Mouse (Mus musculus) cerebellum, adult 11 months (tissue): Measurements from ENCODE around the gene Col13a1.

Experiments
- DNase-seq: peaks from one replicate; pipeline ENCODE4 v3.0.0; 2022

Gene Col13a1

DNA sequence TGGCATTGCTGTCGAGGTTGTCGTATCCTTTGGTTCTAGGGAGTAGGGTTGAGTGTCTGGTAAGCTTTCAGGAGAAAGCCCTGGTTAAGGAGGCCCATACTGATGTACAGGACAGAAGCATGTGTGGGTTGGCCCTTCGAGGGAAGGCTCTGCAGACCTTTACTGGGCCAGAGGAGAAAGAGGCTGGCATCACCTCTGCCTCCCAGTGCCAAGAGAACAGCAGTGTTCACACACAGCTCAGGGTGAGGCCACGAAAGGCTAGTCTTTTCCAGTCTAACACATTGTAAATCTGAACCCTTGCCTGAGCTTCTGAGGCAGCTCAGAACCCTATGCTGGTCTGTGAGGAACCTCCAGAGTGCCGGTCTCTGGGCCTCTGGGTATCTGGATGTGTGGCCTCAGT is 84.3 kb downstream of the Col13a1 start:
- no peak for DNase-seq

DNA sequence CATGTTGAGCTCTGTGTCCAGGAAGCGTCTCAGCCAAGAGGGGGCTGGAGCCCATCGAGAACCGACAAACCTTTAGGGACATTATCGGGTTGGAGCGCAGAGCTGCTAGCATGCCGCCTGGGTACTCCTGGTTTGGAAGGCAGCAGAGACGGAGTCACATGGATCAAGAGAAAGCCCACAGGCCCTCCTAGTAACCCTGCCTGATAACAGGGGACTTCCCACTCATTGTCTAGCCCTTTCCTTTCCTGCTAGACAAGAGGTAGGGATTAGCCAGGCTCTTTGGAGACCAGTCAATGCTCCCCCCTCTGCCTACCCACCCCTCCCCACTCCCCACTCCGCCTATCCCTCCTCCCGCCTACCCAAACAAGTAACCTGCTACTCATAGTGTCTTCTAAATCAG is 87.8 kb downstream of the Col13a1 start:
- DNase-seq: no peak

GRCm38 (mm10) chr10:61890294-61890693 is 88.6 kb downstream of the Col13a1 start:
- DNase-seq: no peak

- DNase-seq: no peak
Measured at GRCm38 (mm10) chr10:61879427-61879826, 99.5 kb downstream of the Col13a1 start.

DNA sequence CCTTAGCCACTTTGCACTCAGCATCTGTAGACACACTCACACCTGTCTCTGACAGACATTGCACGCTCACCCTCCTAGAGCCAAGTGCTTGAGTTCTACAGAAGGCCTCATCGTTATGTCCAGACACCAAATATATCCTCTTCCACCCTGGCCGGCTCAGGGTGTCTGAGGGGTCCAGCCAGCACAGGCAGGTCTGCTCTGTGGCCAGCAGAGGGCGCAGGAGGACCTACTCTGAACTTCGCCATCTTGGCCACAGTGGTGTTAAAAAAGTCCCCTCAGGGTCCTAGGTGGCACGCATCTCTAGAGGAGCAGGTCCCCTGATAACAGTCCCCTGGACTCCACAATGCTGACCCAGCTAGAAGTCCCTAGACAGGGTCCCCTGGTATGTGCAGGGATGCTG is 101.1 kb downstream of the Col13a1 start:
- DNase-seq: peak; percentile 26

- peak; percentile 51 for DNase-seq
Measured at GRCm38 (mm10) chr10:61869796-61870195, 109.1 kb downstream of the Col13a1 start.

- DNase-seq: no peak
Measured at GRCm38 (mm10) chr10:61866045-61866580, 112.8 kb downstream of the Col13a1 start.

DNA sequence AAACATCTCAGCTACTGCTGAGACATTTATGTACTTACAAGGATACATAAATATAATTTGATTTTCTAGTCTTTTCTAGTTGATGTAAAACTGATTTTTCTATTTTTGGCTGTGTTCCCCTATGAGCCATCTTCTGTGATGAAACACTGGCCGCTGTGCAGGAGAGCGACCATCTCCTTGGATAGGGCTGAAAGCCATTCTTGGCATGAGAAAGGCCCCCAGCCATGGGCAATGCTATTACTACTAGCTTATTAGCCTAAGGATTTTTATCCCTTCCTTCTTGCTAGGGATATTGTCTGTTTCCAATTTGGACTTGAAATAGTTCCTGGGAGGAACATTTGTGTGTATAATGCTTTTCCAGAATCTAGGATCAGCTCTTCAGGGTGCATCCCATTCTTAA is 119.5 kb downstream of the Col13a1 start:
- DNase-seq: no peak

GRCm38 (mm10) chr10:61855139-61855675 is 123.7 kb downstream of the Col13a1 start:
- no peak for DNase-seq

- no peak for DNase-seq
Measured at GRCm38 (mm10) chr10:61852824-61853223, 126.1 kb downstream of the Col13a1 start.

- no peak for DNase-seq
Measured at GRCm38 (mm10) chr10:61848553-61848952, 130.4 kb downstream of the Col13a1 start.

DNA sequence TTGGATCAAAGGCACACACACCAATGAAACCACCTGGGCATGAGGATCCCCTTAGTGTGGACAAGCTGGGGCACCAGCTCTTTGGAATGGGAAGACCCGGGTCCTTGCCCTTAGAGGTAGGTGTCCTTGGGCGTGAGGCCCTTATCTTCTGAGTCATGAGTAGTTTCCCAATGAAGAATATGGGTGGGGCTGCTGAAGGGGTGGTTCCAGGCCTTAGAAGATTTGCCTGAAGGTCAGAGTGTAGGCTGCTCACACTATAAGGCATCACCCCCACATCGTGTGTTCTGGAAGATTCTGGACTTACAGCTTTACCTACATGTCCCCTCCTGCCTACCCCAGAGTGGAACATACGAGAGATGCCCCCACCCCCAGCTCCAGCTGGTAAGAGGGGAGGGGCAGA is 133.4 kb downstream of the Col13a1 start:
- no peak for DNase-seq

DNA sequence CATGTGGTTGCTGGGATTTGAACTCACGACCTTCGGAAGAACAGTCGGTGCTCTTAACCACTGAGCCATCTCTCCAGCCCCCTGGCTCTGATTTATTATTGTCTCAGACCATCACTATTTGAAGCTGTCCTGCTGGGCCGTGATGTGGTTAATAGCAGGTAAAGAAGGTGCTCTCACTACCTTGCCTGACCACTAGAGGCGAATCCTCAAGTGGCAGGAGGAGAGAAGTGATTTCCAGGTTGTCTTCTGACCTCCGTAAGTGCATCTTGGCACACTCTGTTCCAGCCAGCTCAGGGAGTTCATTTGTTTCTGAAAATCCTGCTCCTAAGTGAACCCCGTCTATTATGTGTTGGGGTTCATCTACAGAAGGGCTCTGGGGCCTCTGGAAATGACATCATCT is 134.4 kb downstream of the Col13a1 start:
- no peak for DNase-seq

GRCm38 (mm10) chr10:61842261-61842660 is 136.6 kb downstream of the Col13a1 start:
- DNase-seq: no peak

GRCm38 (mm10) chr10:61839326-61839725 is 139.6 kb downstream of the Col13a1 start:
- no peak for DNase-seq

GRCm38 (mm10) chr10:61838769-61839168 is 140.1 kb downstream of the Col13a1 start:
- peak; percentile 20 for DNase-seq

GRCm38 (mm10) chr10:61837286-61837685 is 141.6 kb downstream of the Col13a1 start:
- no peak for DNase-seq

- DNase-seq: no peak
Measured at GRCm38 (mm10) chr10:61834288-61834687, 144.6 kb downstream of the Col13a1 start.

- DNase-seq: no peak
Measured at GRCm38 (mm10) chr10:61832713-61833112, 146.2 kb downstream of the Col13a1 start.

- DNase-seq: no peak
Measured at GRCm38 (mm10) chr10:61831741-61832140, 147.2 kb downstream of the Col13a1 start.

GRCm38 (mm10) chr10:61831251-61831650 is 147.7 kb downstream of the Col13a1 start:
- DNase-seq: no peak

DNA sequence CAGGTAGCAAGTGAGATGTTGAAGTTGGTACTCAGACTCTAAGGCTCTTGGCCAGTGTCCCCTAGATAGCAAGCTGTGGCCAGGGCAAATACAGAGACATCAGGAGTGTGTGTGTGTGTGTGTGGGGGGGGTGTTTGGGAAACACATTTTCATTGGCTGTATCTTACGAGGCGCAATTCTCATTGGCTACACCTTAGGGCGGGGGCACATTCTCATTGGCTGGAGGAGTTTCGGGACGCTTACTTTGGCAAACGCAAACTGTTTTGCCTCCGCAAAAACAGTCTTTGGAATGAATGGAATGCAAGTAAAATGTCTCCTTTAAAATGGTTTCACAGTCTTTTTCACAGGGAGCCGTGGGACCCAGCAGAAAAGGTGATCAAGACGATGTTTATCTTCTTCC is 148.1 kb downstream of the Col13a1 start:
- no peak for DNase-seq

DNA sequence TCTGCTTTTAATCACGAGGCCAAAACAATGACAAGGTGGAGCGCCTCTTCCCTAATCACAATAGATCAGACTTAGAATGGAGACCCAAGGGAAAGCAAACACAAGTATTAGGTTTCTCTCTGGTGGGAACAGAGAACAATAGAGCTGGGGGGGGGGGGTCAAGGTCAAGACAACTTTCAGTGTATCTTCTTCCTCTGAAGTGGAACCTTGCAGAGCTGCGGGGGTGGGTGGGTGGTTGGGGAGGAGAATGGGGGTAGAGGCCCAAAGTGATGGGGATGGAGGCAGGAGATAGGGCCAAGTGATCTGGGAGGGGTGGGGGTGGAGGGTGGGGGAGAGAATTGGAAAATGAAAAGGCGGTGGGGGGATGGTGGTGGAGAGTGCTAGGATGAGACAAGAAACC is 149.9 kb downstream of the Col13a1 start:
- DNase-seq: no peak

- DNase-seq: no peak
Measured at GRCm38 (mm10) chr10:61827950-61828936, 150.7 kb downstream of the Col13a1 start.
